Mouse (Mus musculus) T-helper 2 cell (primary cell): ENCODE results near the gene Olfr527.

Experiments used
- in situ Hi-C: fragments of 300-600 bp; cut with MboI, MseI; formaldehyde crosslinking; loops from one replicate; pipeline ENCODE4 v1.15.1; 2025; ENCODE audit warnings: high pct_unique_total_duplicates

The Olfr527 gene

GRCm38 (mm10) chr7:140333717-140334116, at the start of gene Olfr527:
Olfr527 (plus strand) TSS chr7:140334017.
- in situ Hi-C loops: no loop called here

- in situ Hi-C loops: no loop called here
These were observed 38.1 kb upstream of the Olfr527 start for GRCm38 (mm10) chr7:140295746-140296145.

GRCm38 (mm10) chr7:140296876-140297275, 36.9 kb upstream of the Olfr527 start:
- in situ Hi-C loops: no loop called here

- in situ Hi-C loops: no loop called here
These were observed 34.4 kb upstream of the Olfr527 start for GRCm38 (mm10) chr7:140299416-140299815.

- in situ Hi-C loops: loop anchor here (5.0 kb wide), 1 partner anchor 42 kb away; the partner anchor contains the start of gene Olfr60
These were observed 13.9 kb upstream of the Olfr527 start for GRCm38 (mm10) chr7:140319861-140320385.

- in situ Hi-C loops: loop anchor here (5.0 kb wide), 1 partner anchor 42 kb away; the partner anchor contains the start of gene Olfr60
These were observed 13.3 kb upstream of the Olfr527 start, which contains the start of gene Olfr525 for GRCm38 (mm10) chr7:140320558-140320957. Olfr525 (plus strand) TSS chr7:140320858.

- in situ Hi-C loops: loop anchor here (5.0 kb wide), 1 partner anchor 41 kb away; the partner anchor contains the start of gene Olfr60
These were observed 12.7 kb upstream of the Olfr527 start for GRCm38 (mm10) chr7:140321135-140321534.

GRCm38 (mm10) chr7:140329766-140330304, 4.0 kb upstream of the Olfr527 start:
- in situ Hi-C loops: no loop called here

GRCm38 (mm10) chr7:140361571-140361970, 27.8 kb downstream of the Olfr527 start, which contains the start of gene Olfr60:
Olfr60 (minus strand) TSS chr7:140361671.
- in situ Hi-C loops: loop anchor here (5.0 kb wide), 1 partner anchor 39 kb away; the partner anchor contains the start of gene Olfr525

- in situ Hi-C loops: no loop called here
These were observed 40.5 kb downstream of the Olfr527 start for GRCm38 (mm10) chr7:140374300-140374699.

- in situ Hi-C loops: loop anchor here (5.0 kb wide), 1 partner anchor 161 kb away; no protein-coding TSS in a partner anchor
These were observed 42.4 kb downstream of the Olfr527 start, which contains the start of gene Olfr530 for GRCm38 (mm10) chr7:140376231-140376630. Olfr530 (minus strand) TSS chr7:140376331.

GRCm38 (mm10) chr7:140376911-140377310, 43.1 kb downstream of the Olfr527 start:
- in situ Hi-C loops: loop anchor here (5.0 kb wide), 1 partner anchor 160 kb away; no protein-coding TSS in a partner anchor
